Mouse (Mus musculus) frontal cortex, adult (tissue): ENCODE measurements around the gene Sptan1.
A peak's percentile ranks its signal among the peaks of the same experiment; 100 is the strongest.

Experiments
- ATAC-seq: cut with Nextera tagmentation; 2 replicates; pipeline ENCODE4 v1.9.2; 2017; ENCODE audit warnings: mild to moderate bottlenecking, moderate library complexity, mixed read lengths; ENCODE audit not compliant: low TSS enrichment

Gene Sptan1

GRCm38 (mm10) chr2:30061215-30062166, 96.1 kb downstream of the Sptan1 start:
- ATAC-seq = no peak

GRCm38 (mm10) chr2:30062249-30063093, 97.1 kb downstream of the Sptan1 start:
- ATAC-seq = 0 out of 2 replicates have a peak, but pooled peaks have one; percentile 33

GRCm38 (mm10) chr2:30063235-30063634, 97.9 kb downstream of the Sptan1 start:
- no peak for ATAC-seq

GRCm38 (mm10) chr2:30063791-30064190, 98.4 kb downstream of the Sptan1 start:
- no peak for ATAC-seq

DNA sequence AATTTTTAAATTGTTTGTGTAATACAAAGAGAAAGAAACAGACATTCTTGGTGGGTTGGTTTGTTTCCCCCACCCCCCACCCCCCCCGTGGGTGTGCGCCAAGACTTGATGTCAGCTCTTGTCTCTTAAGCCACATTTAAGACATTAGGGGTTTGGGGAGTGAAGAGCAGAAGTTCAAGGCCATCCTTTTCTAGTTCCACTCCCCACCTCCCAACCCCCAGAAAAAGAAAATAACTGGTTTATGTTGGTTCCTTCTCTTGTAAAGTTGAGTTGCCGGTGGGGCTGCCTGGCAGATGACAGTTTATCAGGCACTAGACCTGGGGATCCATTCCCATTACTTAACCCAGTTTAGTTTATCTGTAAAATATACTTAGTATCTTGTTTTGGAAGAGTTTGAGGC, 98.9 kb downstream of the Sptan1 start:
- no peak for ATAC-seq

DNA sequence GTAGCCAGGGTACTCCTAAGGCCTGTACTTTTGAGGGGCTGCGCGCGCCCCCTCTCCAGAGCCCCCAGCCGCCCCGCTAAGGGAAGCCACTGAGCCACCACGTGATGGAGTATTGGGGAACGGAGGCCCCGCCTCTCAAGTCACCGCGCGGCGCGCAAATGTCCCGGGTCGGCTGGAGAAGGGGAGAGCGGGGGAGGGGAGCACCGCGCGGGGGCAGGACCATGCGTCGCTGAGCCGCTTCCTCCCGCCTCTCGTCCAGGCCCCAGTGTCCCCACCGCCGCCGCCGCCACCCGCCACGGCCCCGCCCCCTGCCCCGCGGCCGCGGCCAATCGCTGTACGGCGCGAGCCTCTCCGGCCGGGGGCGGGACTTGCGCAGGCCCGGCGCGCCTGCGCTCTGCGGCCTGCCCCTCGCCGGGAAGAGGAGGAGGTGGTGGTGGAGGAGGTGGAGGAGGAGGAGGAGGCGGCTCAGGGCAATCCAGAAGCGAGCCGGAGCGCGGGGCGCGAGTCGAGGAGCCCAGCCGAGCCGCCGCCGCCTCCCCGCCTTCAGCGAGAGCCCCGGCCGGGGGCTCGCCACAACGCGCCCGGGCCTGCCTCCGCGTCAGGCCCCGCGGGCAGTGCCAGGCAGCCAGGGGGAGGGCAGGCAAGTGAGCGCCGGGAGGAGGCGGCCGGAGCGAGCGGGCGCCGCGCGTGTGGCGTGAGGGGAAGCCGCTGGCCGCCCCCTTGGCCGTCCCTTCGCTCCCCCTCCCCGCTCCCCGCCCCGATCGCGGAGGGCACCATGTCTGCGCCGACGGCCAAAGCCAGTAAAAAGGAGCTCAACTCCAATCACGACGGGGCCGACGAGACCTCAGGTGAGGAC, 100.9 kb downstream of the Sptan1 start:
- ATAC-seq = peak; percentile 79

GRCm38 (mm10) chr2:30067031-30067888, 101.9 kb downstream of the Sptan1 start:
- ATAC-seq = no peak

- ATAC-seq = no peak
Observed at GRCm38 (mm10) chr2:30067962-30068361, 102.6 kb downstream of the Sptan1 start.

DNA sequence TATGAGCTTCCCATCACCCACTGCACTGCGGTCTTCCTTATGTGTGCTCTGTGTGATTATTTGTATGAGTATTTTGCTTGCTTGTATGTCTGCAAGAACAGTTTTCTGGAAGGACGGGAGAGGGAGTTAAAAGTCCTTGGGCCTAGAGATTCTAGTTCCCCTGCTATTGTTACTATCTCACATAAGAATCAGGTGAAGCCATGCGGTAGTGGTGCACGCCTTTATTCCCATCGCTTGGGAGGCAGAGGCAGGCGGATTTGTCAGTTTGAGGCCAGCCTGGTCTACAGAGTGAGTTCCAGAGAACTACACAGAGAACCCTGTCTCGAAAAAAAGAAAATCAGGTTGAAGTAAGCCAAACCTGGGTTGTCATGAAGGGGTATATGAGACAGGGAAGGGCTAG, 107.5 kb downstream of the Sptan1 start:
- no peak for ATAC-seq

DNA sequence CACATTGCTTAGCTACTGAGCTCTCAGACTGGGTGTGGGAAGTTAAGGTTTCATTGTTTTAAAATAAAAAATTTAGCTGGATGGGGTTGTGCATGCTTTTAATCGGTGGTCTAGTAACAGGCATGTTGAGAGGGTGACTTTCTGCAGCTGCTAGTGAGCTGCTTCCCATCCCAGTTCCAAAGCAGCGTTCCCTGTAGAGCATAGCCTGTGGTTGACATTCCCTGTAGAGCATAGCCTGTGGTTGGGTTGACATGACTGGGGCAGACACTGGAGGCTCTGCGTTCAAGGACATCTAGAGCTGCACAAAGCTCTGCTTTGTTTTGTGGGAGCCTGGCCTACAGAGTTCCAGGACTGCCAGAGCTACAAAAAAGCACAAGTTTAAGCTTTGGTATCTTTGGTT, 107.9 kb downstream of the Sptan1 start:
- no peak for ATAC-seq

GRCm38 (mm10) chr2:30075625-30076024, 110.3 kb downstream of the Sptan1 start:
- ATAC-seq = no peak

DNA sequence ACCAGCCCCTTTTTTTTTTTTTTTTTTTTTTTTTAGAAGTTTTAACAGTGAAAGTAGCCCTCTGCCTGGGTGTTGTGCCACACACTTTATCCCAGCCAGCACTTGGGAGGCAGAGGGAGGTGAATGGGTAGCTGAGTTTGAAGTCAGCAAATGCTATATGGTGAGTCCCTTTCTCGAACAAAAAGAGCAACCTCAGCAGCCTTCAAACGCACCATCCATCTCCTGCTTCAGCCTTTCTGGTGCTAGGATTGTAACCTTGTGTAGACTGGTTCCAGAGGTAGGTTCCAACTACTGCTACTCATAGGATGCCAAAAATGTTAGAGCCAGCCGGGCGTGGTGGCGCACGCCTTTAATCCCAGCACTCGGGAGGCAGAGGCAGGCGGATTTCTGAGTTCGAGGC, 111.1 kb downstream of the Sptan1 start:
- ATAC-seq = no peak

DNA sequence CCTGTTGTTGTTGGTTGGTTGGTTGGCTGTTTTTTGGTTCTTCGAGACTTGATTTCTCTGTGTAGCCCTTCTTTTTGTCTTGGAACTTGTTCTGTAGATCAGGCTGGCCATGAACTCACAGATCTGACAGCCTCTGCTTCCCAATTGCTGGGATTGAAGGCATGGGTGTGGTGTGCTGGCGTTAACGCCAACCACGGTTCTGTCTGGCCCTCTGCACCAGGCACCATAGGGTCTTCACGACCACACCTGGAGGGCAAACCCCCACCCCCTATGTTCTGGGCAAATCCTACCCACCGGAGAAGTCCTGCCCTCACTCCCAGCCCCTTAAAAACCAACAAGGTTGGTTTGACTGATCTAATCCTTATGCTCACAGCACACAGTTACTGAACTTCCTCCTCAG, 111.6 kb downstream of the Sptan1 start:
- no peak; the same call in 1 of the 2 replicates for ATAC-seq

GRCm38 (mm10) chr2:30077502-30078348, 112.4 kb downstream of the Sptan1 start, which contains the start of gene Pkn3:
Gene Pkn3 (plus strand): TSS chr2:30077684.
- ATAC-seq = peak; percentile 90

GRCm38 (mm10) chr2:30078349-30078712, 113.0 kb downstream of the Sptan1 start:
- no peak for ATAC-seq

GRCm38 (mm10) chr2:30078760-30079159, 113.4 kb downstream of the Sptan1 start:
- no peak for ATAC-seq

- no peak for ATAC-seq
Observed at GRCm38 (mm10) chr2:30080181-30080800, 114.9 kb downstream of the Sptan1 start.
